Mouse (Mus musculus): ENCODE measurements around the gene Klk1. TPM values are rescaled to one million over a fixed set of nuclear protein-coding genes. Genes with fewer than 3 reads are reported as not detected.
A peak's percentile ranks its signal among the peaks of the same experiment; 100 is the strongest.
"Not testable (repeated sequence)": the region's sequence is repeated elsewhere in the genome, so short reads cannot be mapped to it uniquely, and the experiment has no call there.

The Klk1 gene
- polyA plus RNA-seq, 1 experiment from 2014 or later: not detected

- DNase-seq (ENCODE audit: low spot score): peak; percentile 73
- H3K4me3 ChIP-seq (ENCODE audit: low read depth, low read length): peak overlapping the region; percentile 82
- under 1% methylated on average over 22 of the region's 23 CpGs for WGBS
Measured at GRCm38 (mm10) chr7:44246984-44247470, 21.9 kb downstream of the Klk1 start.

GRCm38 (mm10) chr7:44247971-44248370, 22.8 kb downstream of the Klk1 start:
- H3K4me1 ChIP-seq (replicated peaks; ENCODE audit: control insufficient read depth, insufficient read depth, low read length): peaks cover 4% of the 10 kb centered on the region; the same call in 1 of the 2 replicates
- DNase-seq (ENCODE audit: low spot score) (no peak), ATAC-seq (ENCODE audit: low FRiP score) (no peak)
- no peaks in the 10 kb centered on the region for H3K27me3 ChIP-seq (ENCODE audit: control insufficient read depth, insufficient read depth, low read length)
- peak overlapping the region; percentile 67 for H3K4me2 ChIP-seq (replicated peaks; ENCODE audit: low read depth, low read length)
- peak overlapping the region; percentile 86 for H3K9ac ChIP-seq (ENCODE audit: low read depth, low read length)
- H3K27ac ChIP-seq (ENCODE audit: low read depth, low read length): no peak overlapping the region
- peak overlapping the region; percentile 82 for H3K4me3 ChIP-seq (ENCODE audit: low read depth, low read length)
- WGBS: 96% methylated on average over 2 of the region's 2 CpGs
- no peaks in the 10 kb centered on the region for H3K9me3 ChIP-seq (ENCODE audit: control insufficient read depth, low read length)
- H3K36me3 ChIP-seq (ENCODE audit: control insufficient read depth, insufficient read depth, low read length): peaks cover 17% of the 10 kb centered on the region

More at GRCm38 (mm10) chr7:44246984-44247470, 21.9 kb downstream of the Klk1 start:
- H3K9ac ChIP-seq (ENCODE audit: low read depth, low read length): peak overlapping the region; percentile 86
- no peaks in the 10 kb centered on the region for H3K9me3 ChIP-seq (ENCODE audit: control insufficient read depth, low read length)
- no peaks in the 10 kb centered on the region for H3K27me3 ChIP-seq (ENCODE audit: control insufficient read depth, insufficient read depth, low read length)
- peaks cover 17% of the 10 kb centered on the region for H3K36me3 ChIP-seq (ENCODE audit: control insufficient read depth, insufficient read depth, low read length)
- peak; percentile 19 for ATAC-seq (ENCODE audit: low FRiP score)
- peak overlapping the region; percentile 71 for H3K27ac ChIP-seq (ENCODE audit: low read depth, low read length)
- peak overlapping the region; percentile 67 for H3K4me2 ChIP-seq (replicated peaks; ENCODE audit: low read depth, low read length)
- peaks cover 4% of the 10 kb centered on the region; the same call in 1 of the 2 replicates for H3K4me1 ChIP-seq (replicated peaks; ENCODE audit: control insufficient read depth, insufficient read depth, low read length)

GRCm38 (mm10) chr7:44249248-44249647, 24.1 kb downstream of the Klk1 start:
- ATAC-seq (ENCODE audit: low FRiP score): no peak
- peaks cover 17% of the 10 kb centered on the region for H3K36me3 ChIP-seq (ENCODE audit: control insufficient read depth, insufficient read depth, low read length)
- H3K27ac ChIP-seq (ENCODE audit: low read depth, low read length): no peak overlapping the region
- H3K4me1 ChIP-seq (replicated peaks; ENCODE audit: control insufficient read depth, insufficient read depth, low read length): peaks cover 4% of the 10 kb centered on the region; the same call in 1 of the 2 replicates
- no peak overlapping the region; the same call in 1 of the 2 replicates for H3K4me3 ChIP-seq (ENCODE audit: low read depth, low read length)
- H3K9ac ChIP-seq (ENCODE audit: low read depth, low read length): no peak overlapping the region
- 99% methylated on average over 4 of the region's 4 CpGs for WGBS
- DNase-seq (ENCODE audit: low spot score): no peak
- H3K27me3 ChIP-seq (ENCODE audit: control insufficient read depth, insufficient read depth, low read length): no peaks in the 10 kb centered on the region
- no peak overlapping the region for H3K4me2 ChIP-seq (replicated peaks; ENCODE audit: low read depth, low read length)
- no peaks in the 10 kb centered on the region for H3K9me3 ChIP-seq (ENCODE audit: control insufficient read depth, low read length)

GRCm38 (mm10) chr7:44250732-44251275, 25.6 kb downstream of the Klk1 start:
- H3K4me1 ChIP-seq (replicated peaks; ENCODE audit: control insufficient read depth, insufficient read depth, low read length); H3K4me3 ChIP-seq (ENCODE audit: low read depth, low read length); DNase-seq (ENCODE audit: low spot score); H3K27ac ChIP-seq (ENCODE audit: low read depth, low read length); ATAC-seq (ENCODE audit: low FRiP score); H3K27me3 ChIP-seq (ENCODE audit: control insufficient read depth, insufficient read depth, low read length); H3K9ac ChIP-seq (ENCODE audit: low read depth, low read length); H3K4me2 ChIP-seq (replicated peaks; ENCODE audit: low read depth, low read length); H3K9me3 ChIP-seq (ENCODE audit: control insufficient read depth, low read length): not testable (repeated sequence)
- peaks cover 17% of the 10 kb centered on the region for H3K36me3 ChIP-seq (ENCODE audit: control insufficient read depth, insufficient read depth, low read length)
- 96% methylated on average over 17 of the region's 17 CpGs for WGBS

- H3K36me3 ChIP-seq (ENCODE audit: control insufficient read depth, insufficient read depth, low read length): peaks cover 17% of the 10 kb centered on the region
- no peaks in the 10 kb centered on the region for H3K9me3 ChIP-seq (ENCODE audit: control insufficient read depth, low read length)
- H3K4me1 ChIP-seq (replicated peaks; ENCODE audit: control insufficient read depth, insufficient read depth, low read length): 0 out of 2 replicates have a peak, but pooled peaks cover 2% of the 10 kb centered on the region
- no peak overlapping the region for H3K4me2 ChIP-seq (replicated peaks; ENCODE audit: low read depth, low read length)
- no peak overlapping the region for H3K27ac ChIP-seq (ENCODE audit: low read depth, low read length)
- H3K27me3 ChIP-seq (ENCODE audit: control insufficient read depth, insufficient read depth, low read length): no peaks in the 10 kb centered on the region
- ATAC-seq (ENCODE audit: low FRiP score) (no peak), DNase-seq (ENCODE audit: low spot score) (no peak)
- WGBS: 70% methylated on average over 15 of the region's 15 CpGs
- no peak overlapping the region for H3K9ac ChIP-seq (ENCODE audit: low read depth, low read length)
- H3K4me3 ChIP-seq (ENCODE audit: low read depth, low read length): no peak overlapping the region
Measured at GRCm38 (mm10) chr7:44253023-44253616, 28.0 kb downstream of the Klk1 start.

GRCm38 (mm10) chr7:44254930-44255329, 29.8 kb downstream of the Klk1 start:
- Histone ChIP-seq H3K4me3 (ENCODE audit: low read depth, low read length) (no peak overlapping the region), H3K27me3 (ENCODE audit: control insufficient read depth, insufficient read depth, low read length) (no peaks in the 10 kb centered on the region), H3K36me3 (ENCODE audit: control insufficient read depth, insufficient read depth, low read length) (peaks cover 7% of the 10 kb centered on the region), H3K9ac (ENCODE audit: low read depth, low read length) (no peak overlapping the region), H3K4me2 (replicated peaks; ENCODE audit: low read depth, low read length) (no peak overlapping the region), H3K27ac (ENCODE audit: low read depth, low read length) (no peak overlapping the region), H3K4me1 (replicated peaks; ENCODE audit: control insufficient read depth, insufficient read depth, low read length) (no peaks in the 10 kb centered on the region), H3K9me3 (ENCODE audit: control insufficient read depth, low read length) (no peaks in the 10 kb centered on the region)
- ATAC-seq (ENCODE audit: low FRiP score): no peak
- no peak for DNase-seq (ENCODE audit: low spot score)
- WGBS: 82% methylated on average over 6 of the region's 6 CpGs

GRCm38 (mm10) chr7:44257278-44257677, 32.1 kb downstream of the Klk1 start, which contains the start of gene Acp4:
Gene Acp4, minus strand, starts transcription at chr7:44257378.
- Histone ChIP-seq H3K4me1 (replicated peaks; ENCODE audit: control insufficient read depth, insufficient read depth, low read length) (no peaks in the 10 kb centered on the region), H3K9me3 (ENCODE audit: control insufficient read depth, low read length) (no peaks in the 10 kb centered on the region), H3K27ac (ENCODE audit: low read depth, low read length) (no peak within 1 kb of the TSS), H3K4me2 (replicated peaks; ENCODE audit: low read depth, low read length) (no peak within 1 kb of the TSS), H3K27me3 (ENCODE audit: control insufficient read depth, insufficient read depth, low read length) (no peaks in the 10 kb centered on the region; the same call in 1 of the 2 replicates), H3K36me3 (ENCODE audit: control insufficient read depth, insufficient read depth, low read length) (no peaks in the 10 kb centered on the region), H3K4me3 (ENCODE audit: low read depth, low read length) (no peak within 1 kb of the TSS), H3K9ac (ENCODE audit: low read depth, low read length) (no peak within 1 kb of the TSS)
- WGBS: 72% methylated on average over 4 of the region's 4 CpGs
- ATAC-seq (ENCODE audit: low FRiP score) (no peak), DNase-seq (ENCODE audit: low spot score) (no peak)

GRCm38 (mm10) chr7:44260410-44260809, 35.2 kb downstream of the Klk1 start:
- DNase-seq (ENCODE audit: low spot score) (no peak), ATAC-seq (ENCODE audit: low FRiP score) (no peak)
- H3K27me3 ChIP-seq (ENCODE audit: control insufficient read depth, insufficient read depth, low read length): no peaks in the 10 kb centered on the region; the same call in 1 of the 2 replicates
- no peak overlapping the region for H3K4me3 ChIP-seq (ENCODE audit: low read depth, low read length)
- H3K9me3 ChIP-seq (ENCODE audit: control insufficient read depth, low read length): no peaks in the 10 kb centered on the region
- H3K4me1 ChIP-seq (replicated peaks; ENCODE audit: control insufficient read depth, insufficient read depth, low read length): no peaks in the 10 kb centered on the region
- no peaks in the 10 kb centered on the region for H3K36me3 ChIP-seq (ENCODE audit: control insufficient read depth, insufficient read depth, low read length)
- WGBS: 73% methylated on average over 6 of the region's 6 CpGs
- H3K4me2 ChIP-seq (replicated peaks; ENCODE audit: low read depth, low read length): no peak overlapping the region
- no peak overlapping the region for H3K9ac ChIP-seq (ENCODE audit: low read depth, low read length)
- H3K27ac ChIP-seq (ENCODE audit: low read depth, low read length): no peak overlapping the region

GRCm38 (mm10) chr7:44261147-44261546, 36.0 kb downstream of the Klk1 start, which contains the start of gene Gm15517:
Gene Gm15517, plus strand, starts transcription at chr7:44261447.
- Histone ChIP-seq H3K27ac (ENCODE audit: low read depth, low read length) (no peak within 1 kb of the TSS), H3K4me3 (ENCODE audit: low read depth, low read length) (no peak within 1 kb of the TSS), H3K4me2 (replicated peaks; ENCODE audit: low read depth, low read length) (no peak within 1 kb of the TSS), H3K9me3 (ENCODE audit: control insufficient read depth, low read length) (no peaks in the 10 kb centered on the region), H3K9ac (ENCODE audit: low read depth, low read length) (no peak within 1 kb of the TSS), H3K36me3 (ENCODE audit: control insufficient read depth, insufficient read depth, low read length) (no peaks in the 10 kb centered on the region), H3K27me3 (ENCODE audit: control insufficient read depth, insufficient read depth, low read length) (no peaks in the 10 kb centered on the region; the same call in 1 of the 2 replicates), H3K4me1 (replicated peaks; ENCODE audit: control insufficient read depth, insufficient read depth, low read length) (no peaks in the 10 kb centered on the region)
- no peak for ATAC-seq (ENCODE audit: low FRiP score)
- 53% methylated on average over 5 of the region's 5 CpGs for WGBS
- no peak for DNase-seq (ENCODE audit: low spot score)
